Mouse (Mus musculus) testis, adult 2 months (tissue): ENCODE measurements around the gene Dlg2.

Experiments
- CTCF ChIP-seq: fragments of 200-500 bp; IDR thresholded peaks from 2 replicates; pipeline ENCODE4 v1.5.1; 2012; ENCODE audit warnings: low read depth, mild to moderate bottlenecking, inconsistent platforms, low read length, moderate library complexity; ENCODE audit not compliant: control insufficient read depth, insufficient read depth, insufficient replicate concordance
- POLR2A ChIP-seq: fragments of 200-500 bp; IDR thresholded peaks from 2 replicates; pipeline ENCODE4 v1.6.1; 2012; ENCODE audit warnings: low read depth, mild to moderate bottlenecking, inconsistent platforms, low read length, moderate library complexity; ENCODE audit not compliant: control insufficient read depth

- TF ChIP-seq CTCF (no peak), POLR2A (no peak)
Measured at GRCm38 (mm10) chr7:90694050-90694449, 217.6 kb downstream of the Dlg2 start.
